Mouse (Mus musculus) lung, embryonic 14.5 days (tissue): ENCODE data around the gene Svs1. TPM values are rescaled to one million over a fixed set of nuclear protein-coding genes. Genes with fewer than 3 reads are reported as not detected.

Source experiments
- ATAC-seq: fragments of 200-750 bp; cut with Nextera tagmentation; 2 replicates; pipeline ENCODE4 v1.8.0; 2017; ENCODE audit warnings: mild to moderate bottlenecking, moderate TSS enrichment, moderate library complexity; ENCODE audit not compliant: insufficient read depth
- DNase-seq: peaks from one replicate; pipeline ENCODE4 v3.0.0-alpha.2; 2015
- H3K27ac ChIP-seq: fragments of 300-500 bp; sonication (generic); 2 replicates; pipeline ENCODE4 v1.5.1; 2014; ENCODE audit warnings: low read depth, mild to moderate bottlenecking, moderate library complexity
- H3K27me3 ChIP-seq: fragments of 300-500 bp; sonication (generic); 2 replicates; pipeline ENCODE4 v1.6.1; 2014; ENCODE audit warnings: low read length, control low read depth; ENCODE audit not compliant: insufficient read depth
- H3K36me3 ChIP-seq: fragments of 300-500 bp; sonication (generic); 2 replicates; pipeline ENCODE4 v1.6.1; 2014; ENCODE audit warnings: control low read depth; ENCODE audit not compliant: insufficient read depth
- H3K4me1 ChIP-seq: fragments of 300-500 bp; sonication (generic); 2 replicates; pipeline ENCODE4 v1.6.1; 2014; ENCODE audit warnings: antibody characterized with exemption, control low read depth; ENCODE audit not compliant: insufficient read depth
- H3K4me2 ChIP-seq: fragments of 300-500 bp; sonication (generic); 2 replicates; pipeline ENCODE4 v1.6.1; 2014; ENCODE audit warnings: mild to moderate bottlenecking
- H3K4me3 ChIP-seq: fragments of 300-500 bp; sonication (generic); 2 replicates; pipeline ENCODE4 v1.5.1; 2014; ENCODE audit warnings: low read depth, low read length
- H3K9ac ChIP-seq: fragments of 300-500 bp; sonication (generic); 2 replicates; pipeline ENCODE4 v1.6.1; 2014
- H3K9me3 ChIP-seq: fragments of 300-500 bp; sonication (generic); 2 replicates; pipeline ENCODE4 v1.6.1; 2016; ENCODE audit warnings: low read depth, low read length, control low read depth
- CTCF ChIP-seq: IDR thresholded peaks from 2 replicates; pipeline ENCODE4 v1.5.1; 2016; ENCODE audit warnings: antibody characterized with exemption, low read depth
- WGBS: fragments of 180-500 bp; shearing (Covaris S2); extraction: QIAGEN DNeasy Blood & Tissue Kit; methylation state at CpG from one replicate; pipeline ENCODE4 v1.1.7; 2014; 5-methylcytosine and 5-hydroxymethylcytosine counted together
- polyA plus RNA-seq: library from polyadenylated mRNA; unstranded; fragments of >200 nt; fragmentation: Nextera tagmentation; extraction: Ambion mirVana; gene quantifications from 2 replicates; pipeline ENCODE4 v1.2.1, GENCODE M21; 2014

The Svs1 gene
- polyA plus RNA-seq, 1 experiment from 2014 or later = not detected

- Histone ChIP-seq H3K4me2 (no peak overlapping the region), H3K36me3 (no peaks in the 10 kb centered on the region), H3K4me3 (no peak overlapping the region), H3K27ac (no peak overlapping the region), H3K9ac (no peak overlapping the region), H3K4me1 (no peaks in the 10 kb centered on the region), H3K9me3 (no peaks in the 10 kb centered on the region), H3K27me3 (no peaks in the 10 kb centered on the region)
- no peak for TF ChIP-seq CTCF
- ATAC-seq (no peak), DNase-seq (no peak)
- 63% methylated on average over 4 of the region's 4 CpGs for WGBS
Observed at GRCm38 (mm10) chr6:48991991-48992390, 5.3 kb downstream of the Svs1 start.

GRCm38 (mm10) chr6:48998186-48998585, 11.5 kb downstream of the Svs1 start:
- H3K4me3 ChIP-seq = no peak overlapping the region
- H3K36me3 ChIP-seq = no peaks in the 10 kb centered on the region
- WGBS = 49% methylated on average over 6 of the region's 6 CpGs
- H3K9ac ChIP-seq = no peak overlapping the region
- H3K27me3 ChIP-seq = no peaks in the 10 kb centered on the region
- no peak for TF ChIP-seq CTCF
- H3K9me3 ChIP-seq = no peaks in the 10 kb centered on the region
- ATAC-seq (no peak), DNase-seq (no peak)
- H3K27ac ChIP-seq = no peak overlapping the region
- no peaks in the 10 kb centered on the region for H3K4me1 ChIP-seq
- no peak overlapping the region for H3K4me2 ChIP-seq

- H3K9me3 ChIP-seq = no peaks in the 10 kb centered on the region
- no peak overlapping the region for H3K4me3 ChIP-seq
- no peak overlapping the region for H3K4me2 ChIP-seq
- H3K9ac ChIP-seq = no peak overlapping the region
- H3K27me3 ChIP-seq = no peaks in the 10 kb centered on the region
- ATAC-seq (no peak), DNase-seq (no peak)
- no peak for TF ChIP-seq CTCF
- H3K4me1 ChIP-seq = no peaks in the 10 kb centered on the region
- 85% methylated on average over 4 of the region's 4 CpGs for WGBS
- no peaks in the 10 kb centered on the region for H3K36me3 ChIP-seq
- H3K27ac ChIP-seq = no peak overlapping the region
Observed at GRCm38 (mm10) chr6:48998796-48999195, 12.1 kb downstream of the Svs1 start.

GRCm38 (mm10) chr6:49003381-49003780, 16.7 kb downstream of the Svs1 start:
- DNase-seq (peak; percentile 56), ATAC-seq (no peak)
- Histone ChIP-seq H3K9me3 (no peaks in the 10 kb centered on the region), H3K4me1 (no peaks in the 10 kb centered on the region), H3K4me3 (no peak overlapping the region), H3K9ac (no peak overlapping the region), H3K36me3 (no peaks in the 10 kb centered on the region), H3K27me3 (no peaks in the 10 kb centered on the region), H3K4me2 (no peak overlapping the region), H3K27ac (no peak overlapping the region)
- peak; percentile 60 for TF ChIP-seq CTCF
- WGBS = 30% methylated on average over 4 of the region's 4 CpGs

GRCm38 (mm10) chr6:49007981-49008380, 21.3 kb downstream of the Svs1 start:
- Histone ChIP-seq H3K4me3 (peak overlapping the region; percentile 32), H3K4me2 (peak overlapping the region; percentile 69), H3K36me3 (no peaks in the 10 kb centered on the region), H3K27me3 (no peaks in the 10 kb centered on the region), H3K4me1 (no peaks in the 10 kb centered on the region), H3K27ac (no peak overlapping the region), H3K9me3 (no peaks in the 10 kb centered on the region), H3K9ac (no peak overlapping the region; the same call in 1 of the 2 replicates)
- 1% methylated on average over 9 of the region's 9 CpGs for WGBS
- ATAC-seq = peak; percentile 56
- TF ChIP-seq CTCF = peak; percentile 88
- peak; percentile 89 for DNase-seq

GRCm38 (mm10) chr6:49008420-49009160, 21.9 kb downstream of the Svs1 start:
- no peaks in the 10 kb centered on the region for H3K36me3 ChIP-seq
- H3K4me1 ChIP-seq = no peaks in the 10 kb centered on the region
- 17% methylated on average over 13 of the region's 13 CpGs for WGBS
- no peaks in the 10 kb centered on the region for H3K27me3 ChIP-seq
- TF ChIP-seq CTCF = no peak
- H3K9me3 ChIP-seq = no peaks in the 10 kb centered on the region
- no peak overlapping the region for H3K27ac ChIP-seq
- ATAC-seq (no peak; the same call in 1 of the 2 replicates), DNase-seq (no peak)
- H3K4me3 ChIP-seq = peak overlapping the region; percentile 32
- H3K4me2 ChIP-seq = peak overlapping the region; percentile 69
- H3K9ac ChIP-seq = no peak overlapping the region; the same call in 1 of the 2 replicates

- Histone ChIP-seq H3K4me3 (0 out of 2 replicates have a peak overlapping the region, but pooled peaks have one; percentile 32), H3K4me2 (peak overlapping the region; percentile 69), H3K4me1 (no peaks in the 10 kb centered on the region), H3K9me3 (no peaks in the 10 kb centered on the region), H3K36me3 (no peaks in the 10 kb centered on the region), H3K9ac (no peak overlapping the region), H3K27me3 (no peaks in the 10 kb centered on the region), H3K27ac (no peak overlapping the region)
- TF ChIP-seq CTCF = no peak
- DNase-seq (no peak), ATAC-seq (no peak)
- WGBS = 27% methylated on average over 7 of the region's 7 CpGs
Observed at GRCm38 (mm10) chr6:49009161-49009555, 22.5 kb downstream of the Svs1 start.
